Mouse (Mus musculus): ENCODE measurements around the gene Chrnd. TPM values are rescaled to one million over a fixed set of nuclear protein-coding genes. Genes with fewer than 3 reads are reported as not detected.
A peak's percentile ranks its signal among the peaks of the same experiment; 100 is the strongest.

Chrnd gene
- polyA plus RNA-seq, 1 experiment from 2014 or later = 0.13 TPM

DNA sequence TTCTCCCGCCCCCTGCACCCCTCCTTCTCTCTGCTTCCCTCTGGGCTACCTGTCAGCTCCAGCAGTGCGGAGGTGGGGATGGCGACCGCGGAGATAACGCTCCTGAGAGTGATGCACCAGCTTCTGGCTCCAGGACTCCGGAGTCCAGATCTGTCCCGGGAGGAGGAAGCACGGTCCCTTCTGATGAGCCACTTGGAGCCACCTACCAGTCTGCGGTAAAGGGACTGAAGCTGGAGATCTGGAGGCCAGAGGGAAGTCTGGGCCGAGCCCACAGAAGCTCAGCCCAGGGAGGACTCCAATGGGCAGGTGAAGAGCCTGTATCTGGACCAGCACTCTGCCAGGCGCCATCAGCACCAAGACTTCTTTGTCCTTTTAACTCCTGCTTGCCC is 34.2 kb upstream of the Chrnd start, which contains the start of gene Ecel1:
TSS of gene Ecel1 (minus strand) at position 323 of the 389 bp plus-strand sequence.
- Histone ChIP-seq H3K27me3 (ENCODE audit: control insufficient read depth, insufficient read depth, low read length) (peaks cover 92% of the 10 kb centered on the region), H3K4me1 (ENCODE audit: control insufficient read depth, insufficient read depth, low read length) (no peaks in the 10 kb centered on the region), H3K36me3 (ENCODE audit: control insufficient read depth, insufficient read depth) (no peaks in the 10 kb centered on the region), H3K9me3 (replicated peaks; ENCODE audit: control insufficient read depth, low read length) (no peaks in the 10 kb centered on the region), H3K4me3 (ENCODE audit: low read length) (peak within 1 kb of the TSS; percentile 33), H3K4me2 (ENCODE audit: low read depth, low read length) (peak within 1 kb of the TSS; percentile 51), H3K9ac (ENCODE audit: low read length) (no peak within 1 kb of the TSS), H3K27ac (ENCODE audit: low read length) (no peak within 1 kb of the TSS)
- ATAC-seq (replicated peaks; ENCODE audit: extremely low read depth, insufficient read depth, low FRiP score) = no peak
- WGBS = 6% methylated on average over 12 of the region's 12 CpGs

- Histone ChIP-seq H3K4me2 (ENCODE audit: low read depth, low read length) (no peak overlapping the region), H3K9me3 (replicated peaks; ENCODE audit: control insufficient read depth, low read length) (no peaks in the 10 kb centered on the region), H3K4me3 (ENCODE audit: low read length) (no peak overlapping the region), H3K36me3 (ENCODE audit: control insufficient read depth, insufficient read depth) (no peaks in the 10 kb centered on the region), H3K27ac (ENCODE audit: low read length) (no peak overlapping the region), H3K9ac (ENCODE audit: low read length) (no peak overlapping the region), H3K4me1 (ENCODE audit: control insufficient read depth, insufficient read depth, low read length) (no peaks in the 10 kb centered on the region), H3K27me3 (ENCODE audit: control insufficient read depth, insufficient read depth, low read length) (peaks cover 76% of the 10 kb centered on the region)
- 71% methylated on average over 3 of the region's 3 CpGs for WGBS
- ATAC-seq (replicated peaks; ENCODE audit: extremely low read depth, insufficient read depth, low FRiP score) = no peak
Observed at GRCm38 (mm10) chr1:87159396-87159795, 31.0 kb upstream of the Chrnd start.

DNA sequence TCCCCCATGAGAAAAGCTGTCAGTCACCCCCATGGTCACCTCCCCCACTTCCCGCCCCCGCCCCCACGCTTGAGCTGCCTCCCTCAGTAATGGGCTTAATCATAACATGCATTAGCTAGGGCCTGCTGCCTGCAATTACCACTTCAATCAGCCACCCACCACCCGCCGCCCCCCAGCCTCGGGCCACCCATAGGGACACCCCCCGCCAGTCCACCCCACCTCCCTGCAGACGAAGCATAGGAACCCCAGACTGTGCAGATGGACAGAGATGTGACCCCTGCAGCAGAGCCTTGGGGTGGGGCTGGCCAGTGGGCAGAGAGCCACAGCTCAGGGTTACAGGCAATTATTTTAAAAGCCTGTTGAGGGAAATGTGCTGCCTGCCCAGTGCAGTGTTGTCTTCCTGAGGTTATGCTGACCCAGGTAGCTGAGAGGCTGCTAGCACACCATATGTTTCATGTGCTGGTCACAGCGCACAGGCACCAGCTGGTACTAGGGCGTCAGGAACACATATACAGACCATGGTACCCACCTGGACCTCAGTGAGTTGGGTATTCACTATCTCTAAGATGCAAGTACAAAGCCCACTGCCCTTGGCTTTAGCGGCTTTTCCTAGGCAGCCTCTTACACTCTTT is 26.1 kb upstream of the Chrnd start:
- Histone ChIP-seq H3K4me2 (ENCODE audit: low read depth, low read length) (no peak overlapping the region), H3K27ac (ENCODE audit: low read length) (no peak overlapping the region), H3K9me3 (replicated peaks; ENCODE audit: control insufficient read depth, low read length) (no peaks in the 10 kb centered on the region), H3K36me3 (ENCODE audit: control insufficient read depth, insufficient read depth) (no peaks in the 10 kb centered on the region), H3K4me3 (ENCODE audit: low read length) (no peak overlapping the region), H3K9ac (ENCODE audit: low read length) (no peak overlapping the region), H3K4me1 (ENCODE audit: control insufficient read depth, insufficient read depth, low read length) (no peaks in the 10 kb centered on the region), H3K27me3 (ENCODE audit: control insufficient read depth, insufficient read depth, low read length) (peaks cover 50% of the 10 kb centered on the region)
- ATAC-seq (replicated peaks; ENCODE audit: extremely low read depth, insufficient read depth, low FRiP score) = no peak
- WGBS = 22% methylated on average over 11 of the region's 11 CpGs

GRCm38 (mm10) chr1:87164796-87165184 is 25.6 kb upstream of the Chrnd start:
- Histone ChIP-seq H3K4me1 (ENCODE audit: control insufficient read depth, insufficient read depth, low read length) (no peaks in the 10 kb centered on the region), H3K9ac (ENCODE audit: low read length) (no peak overlapping the region), H3K4me2 (ENCODE audit: low read depth, low read length) (no peak overlapping the region), H3K36me3 (ENCODE audit: control insufficient read depth, insufficient read depth) (no peaks in the 10 kb centered on the region), H3K4me3 (ENCODE audit: low read length) (no peak overlapping the region), H3K27me3 (ENCODE audit: control insufficient read depth, insufficient read depth, low read length) (peaks cover 52% of the 10 kb centered on the region), H3K27ac (ENCODE audit: low read length) (no peak overlapping the region), H3K9me3 (replicated peaks; ENCODE audit: control insufficient read depth, low read length) (no peaks in the 10 kb centered on the region)
- no peak for ATAC-seq (replicated peaks; ENCODE audit: extremely low read depth, insufficient read depth, low FRiP score)
- WGBS = 54% methylated on average over 9 of the region's 9 CpGs

GRCm38 (mm10) chr1:87170458-87170857 is 19.9 kb upstream of the Chrnd start:
- ATAC-seq (replicated peaks; ENCODE audit: extremely low read depth, insufficient read depth, low FRiP score) = no peak
- H3K9ac ChIP-seq (ENCODE audit: low read length) = no peak overlapping the region
- no peaks in the 10 kb centered on the region for H3K9me3 ChIP-seq (replicated peaks; ENCODE audit: control insufficient read depth, low read length)
- no peaks in the 10 kb centered on the region for H3K36me3 ChIP-seq (ENCODE audit: control insufficient read depth, insufficient read depth)
- WGBS = 11% methylated on average over 19 of the region's 19 CpGs
- H3K27ac ChIP-seq (ENCODE audit: low read length) = no peak overlapping the region
- H3K4me1 ChIP-seq (ENCODE audit: control insufficient read depth, insufficient read depth, low read length) = no peaks in the 10 kb centered on the region
- no peak overlapping the region for H3K4me2 ChIP-seq (ENCODE audit: low read depth, low read length)
- H3K4me3 ChIP-seq (ENCODE audit: low read length) = no peak overlapping the region
- H3K27me3 ChIP-seq (ENCODE audit: control insufficient read depth, insufficient read depth, low read length) = peaks cover 48% of the 10 kb centered on the region

GRCm38 (mm10) chr1:87171312-87171711 is 19.1 kb upstream of the Chrnd start:
- Histone ChIP-seq H3K9me3 (replicated peaks; ENCODE audit: control insufficient read depth, low read length) (no peaks in the 10 kb centered on the region), H3K27ac (ENCODE audit: low read length) (no peak overlapping the region), H3K4me1 (ENCODE audit: control insufficient read depth, insufficient read depth, low read length) (peaks cover 3% of the 10 kb centered on the region), H3K27me3 (ENCODE audit: control insufficient read depth, insufficient read depth, low read length) (peaks cover 40% of the 10 kb centered on the region), H3K36me3 (ENCODE audit: control insufficient read depth, insufficient read depth) (no peaks in the 10 kb centered on the region), H3K4me3 (ENCODE audit: low read length) (no peak overlapping the region), H3K4me2 (ENCODE audit: low read depth, low read length) (no peak overlapping the region), H3K9ac (ENCODE audit: low read length) (no peak overlapping the region)
- WGBS = 82% methylated on average over 1 of the region's 1 CpGs
- ATAC-seq (replicated peaks; ENCODE audit: extremely low read depth, insufficient read depth, low FRiP score) = no peak

DNA sequence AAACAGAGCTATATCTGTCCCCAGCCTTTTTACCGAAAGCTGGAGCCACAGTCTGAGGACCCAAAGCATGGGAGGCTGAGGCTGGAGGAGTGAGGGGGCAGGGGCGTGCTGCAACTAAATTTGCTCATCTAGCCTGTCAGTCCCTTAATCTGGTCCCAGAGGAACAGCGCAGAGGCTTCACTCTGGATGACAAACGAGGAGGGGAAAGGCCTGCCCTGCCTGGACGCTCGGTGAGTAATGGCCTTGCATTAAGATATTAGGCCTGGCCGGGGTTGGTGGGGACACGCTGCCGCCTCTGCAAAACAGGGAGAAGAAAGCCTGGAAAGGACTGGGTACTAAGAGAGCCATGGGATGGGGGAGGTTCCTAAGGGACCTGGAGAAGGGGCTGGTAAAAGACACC is 18.1 kb upstream of the Chrnd start:
- Histone ChIP-seq H3K4me2 (ENCODE audit: low read depth, low read length) (no peak overlapping the region), H3K4me3 (ENCODE audit: low read length) (no peak overlapping the region), H3K9ac (ENCODE audit: low read length) (no peak overlapping the region), H3K27me3 (ENCODE audit: control insufficient read depth, insufficient read depth, low read length) (peaks cover 42% of the 10 kb centered on the region), H3K36me3 (ENCODE audit: control insufficient read depth, insufficient read depth) (no peaks in the 10 kb centered on the region), H3K4me1 (ENCODE audit: control insufficient read depth, insufficient read depth, low read length) (peaks cover 3% of the 10 kb centered on the region), H3K27ac (ENCODE audit: low read length) (no peak overlapping the region), H3K9me3 (replicated peaks; ENCODE audit: control insufficient read depth, low read length) (no peaks in the 10 kb centered on the region)
- WGBS = 36% methylated on average over 9 of the region's 9 CpGs
- no peak for ATAC-seq (replicated peaks; ENCODE audit: extremely low read depth, insufficient read depth, low FRiP score)

- ATAC-seq (replicated peaks; ENCODE audit: extremely low read depth, insufficient read depth, low FRiP score) = no peak
- H3K9ac ChIP-seq (ENCODE audit: low read length) = 0 out of 2 replicates have a peak overlapping the region, but pooled peaks have one; percentile 7
- no peaks in the 10 kb centered on the region for H3K36me3 ChIP-seq (ENCODE audit: control insufficient read depth, insufficient read depth)
- peaks cover 3% of the 10 kb centered on the region for H3K4me1 ChIP-seq (ENCODE audit: control insufficient read depth, insufficient read depth, low read length)
- no peak overlapping the region for H3K27ac ChIP-seq (ENCODE audit: low read length)
- no peaks in the 10 kb centered on the region for H3K9me3 ChIP-seq (replicated peaks; ENCODE audit: control insufficient read depth, low read length)
- no peak overlapping the region for H3K4me3 ChIP-seq (ENCODE audit: low read length)
- H3K4me2 ChIP-seq (ENCODE audit: low read depth, low read length) = peak overlapping the region; percentile 41; the same call in 1 of the 2 replicates
- WGBS = 26% methylated on average over 28 of the region's 28 CpGs
- peaks cover 41% of the 10 kb centered on the region for H3K27me3 ChIP-seq (ENCODE audit: control insufficient read depth, insufficient read depth, low read length)
Observed at GRCm38 (mm10) chr1:87174006-87174955, 16.1 kb upstream of the Chrnd start.

DNA sequence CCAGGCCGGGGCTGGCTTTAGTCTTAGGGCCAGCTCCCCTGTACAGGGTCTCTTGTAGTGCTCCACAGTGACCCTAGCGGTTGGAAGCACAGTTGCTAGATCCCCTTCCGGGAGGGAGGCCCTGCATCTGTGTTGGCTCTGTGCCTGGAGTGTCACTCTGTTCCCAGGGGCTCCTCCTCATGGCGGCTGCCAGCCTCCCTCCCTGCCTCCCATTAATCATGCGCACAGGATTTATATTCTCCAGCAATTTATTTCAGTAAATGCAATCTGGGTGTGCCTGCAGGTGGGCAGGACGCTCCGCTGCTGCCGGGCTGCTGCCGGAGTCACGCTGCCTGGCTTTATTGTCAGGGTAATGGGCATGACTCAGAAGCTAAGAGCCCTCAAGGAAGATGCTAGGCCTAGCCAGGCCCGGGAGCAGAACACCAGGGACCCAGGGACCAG is 14.5 kb upstream of the Chrnd start:
- peaks cover 27% of the 10 kb centered on the region for H3K27me3 ChIP-seq (ENCODE audit: control insufficient read depth, insufficient read depth, low read length)
- 21% methylated on average over 11 of the region's 11 CpGs for WGBS
- H3K4me1 ChIP-seq (ENCODE audit: control insufficient read depth, insufficient read depth, low read length) = peaks cover 3% of the 10 kb centered on the region
- H3K4me3 ChIP-seq (ENCODE audit: low read length) = no peak overlapping the region
- no peaks in the 10 kb centered on the region for H3K9me3 ChIP-seq (replicated peaks; ENCODE audit: control insufficient read depth, low read length)
- no peak overlapping the region for H3K9ac ChIP-seq (ENCODE audit: low read length)
- peak; percentile 76 for ATAC-seq (replicated peaks; ENCODE audit: extremely low read depth, insufficient read depth, low FRiP score)
- no peak overlapping the region for H3K4me2 ChIP-seq (ENCODE audit: low read depth, low read length)
- no peaks in the 10 kb centered on the region for H3K36me3 ChIP-seq (ENCODE audit: control insufficient read depth, insufficient read depth)
- no peak overlapping the region for H3K27ac ChIP-seq (ENCODE audit: low read length)

Measured in heart, embryonic 16.5 days (tissue).